Mouse (Mus musculus) adrenal gland, adult 2 months (tissue): Measurements from ENCODE around the gene A930033H14Rik. TPM values are rescaled to one million over a fixed set of nuclear protein-coding genes. Genes with fewer than 3 reads are reported as not detected.

Experiments
- DNase-seq: peaks from one replicate; pipeline ENCODE4 v3.0.0; 2021
- polyA plus RNA-seq: library from polyadenylated mRNA; depleted of rRNA; stranded (reverse); fragments of >200 nt; gene quantifications from 2 replicates; pipeline ENCODE4 v1.2.3, GENCODE M21; 2012; rRNA removed
- total RNA-seq, 2 experiments: library from RNA; stranded (reverse); gene quantifications; 2 replicates each; pipeline ENCODE4 v1.2.3; 2021

Gene A930033H14Rik
- total and polyA plus RNA-seq, 3 experiments: 1.5 to 2.5 (median 2.0) TPM

- no peak for DNase-seq
Observed at GRCm38 (mm10) chr10:69192266-69192665, 20.6 kb downstream of the A930033H14Rik start.

- DNase-seq: no peak
Observed at GRCm38 (mm10) chr10:69190434-69191160, 22.3 kb downstream of the A930033H14Rik start.

- no peak for DNase-seq
Observed at GRCm38 (mm10) chr10:69187773-69188443, 25.0 kb downstream of the A930033H14Rik start.

- peak; percentile 74 for DNase-seq
Observed at GRCm38 (mm10) chr10:69185894-69186893, 26.7 kb downstream of the A930033H14Rik start.

- DNase-seq: peak; percentile 25
Observed at GRCm38 (mm10) chr10:69185431-69185830, 27.5 kb downstream of the A930033H14Rik start.

GRCm38 (mm10) chr10:69184903-69185302 is 28.0 kb downstream of the A930033H14Rik start:
- no peak for DNase-seq

GRCm38 (mm10) chr10:69180997-69181396 is 31.9 kb downstream of the A930033H14Rik start:
- DNase-seq: no peak

DNA sequence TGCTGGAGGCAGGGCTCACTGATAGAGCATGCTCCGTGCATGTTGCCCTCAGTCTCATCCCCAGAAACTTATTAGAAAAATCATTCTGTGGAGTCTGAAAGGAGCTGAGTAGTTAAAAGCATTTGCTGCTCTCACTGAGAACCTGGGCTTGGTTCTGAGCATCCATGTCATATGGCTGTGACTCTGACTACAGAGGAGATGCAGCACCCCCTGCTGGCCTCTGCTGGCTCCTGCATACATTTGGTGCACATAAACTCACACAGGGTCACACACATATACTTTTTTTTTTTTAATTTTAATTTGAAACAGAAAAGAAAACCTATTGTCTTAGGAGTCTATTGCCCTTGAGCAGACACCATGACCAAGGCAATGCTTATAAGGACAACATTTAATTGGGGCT is 33.6 kb downstream of the A930033H14Rik start:
- no peak for DNase-seq

DNA sequence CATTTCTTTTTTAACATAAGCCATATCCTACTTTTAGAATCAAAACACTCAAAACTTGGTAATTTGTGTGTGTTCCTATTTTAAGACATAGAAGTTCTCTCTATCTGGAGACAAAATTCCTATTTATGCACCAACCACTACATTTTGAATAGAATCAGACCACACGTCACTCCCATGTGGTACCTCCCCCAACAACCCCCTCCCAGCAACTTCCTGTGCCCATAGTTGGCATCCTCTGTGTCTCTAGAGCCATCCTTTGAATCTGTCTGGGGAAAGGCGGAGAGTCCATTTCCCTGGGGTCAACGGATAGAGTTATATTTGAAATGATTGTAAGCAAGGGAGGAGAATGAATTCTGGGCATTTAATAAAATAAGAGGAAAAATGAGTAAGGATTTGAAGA is 36.8 kb downstream of the A930033H14Rik start:
- no peak for DNase-seq

- no peak for DNase-seq
Observed at GRCm38 (mm10) chr10:69172412-69172811, 40.5 kb downstream of the A930033H14Rik start.

GRCm38 (mm10) chr10:69166514-69166913 is 46.4 kb downstream of the A930033H14Rik start:
- DNase-seq: no peak

- DNase-seq: no peak
Observed at GRCm38 (mm10) chr10:69165847-69166246, 47.1 kb downstream of the A930033H14Rik start.

GRCm38 (mm10) chr10:69165125-69165524 is 47.8 kb downstream of the A930033H14Rik start:
- DNase-seq: peak; percentile 12

DNA sequence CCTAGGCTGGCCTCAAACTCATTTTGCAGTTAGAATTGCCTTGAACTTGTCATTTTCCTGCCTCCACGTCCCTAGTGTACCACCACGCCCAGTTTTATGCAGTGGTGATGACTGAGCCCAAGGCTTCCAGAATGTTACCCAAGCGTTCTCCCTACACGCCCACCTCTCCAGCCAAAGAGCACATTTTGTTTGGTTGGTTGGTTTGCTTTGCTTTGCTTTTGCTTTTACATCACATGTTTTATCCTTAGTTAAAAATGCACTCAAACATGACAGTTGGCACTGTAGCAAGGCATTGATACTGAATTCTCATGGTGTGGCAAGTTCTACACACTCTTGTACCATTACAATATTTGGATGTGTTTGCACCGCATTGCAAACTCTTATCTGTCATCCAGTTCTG is 49.7 kb downstream of the A930033H14Rik start:
- no peak for DNase-seq

- DNase-seq: no peak
Observed at GRCm38 (mm10) chr10:69162577-69162976, 50.3 kb downstream of the A930033H14Rik start.

- DNase-seq: no peak
Observed at GRCm38 (mm10) chr10:69161503-69161902, 51.4 kb downstream of the A930033H14Rik start.

DNA sequence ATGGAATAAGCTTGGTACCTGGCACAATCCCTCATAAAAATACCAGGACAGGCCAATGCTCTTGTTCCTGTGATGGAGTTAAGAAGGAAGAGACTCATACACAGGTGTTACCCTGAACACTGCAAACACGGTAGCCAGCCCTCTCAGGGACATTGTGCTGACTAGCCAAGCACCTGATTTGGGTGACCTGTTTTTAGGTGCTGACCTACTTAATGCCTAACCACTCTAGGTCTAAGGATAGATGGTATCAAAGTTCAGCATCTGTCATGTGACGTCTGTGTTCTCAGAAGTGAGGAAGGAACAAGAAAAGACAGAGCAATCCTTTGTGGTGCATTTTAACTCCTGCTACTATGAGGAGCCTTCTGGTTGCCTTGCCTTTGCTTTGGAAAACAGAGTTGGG is 52.0 kb downstream of the A930033H14Rik start:
- no peak for DNase-seq

Other genes with a start within 250 kb of the A930033H14Rik start
- 10 to 100 TPM in 1 of 2 experiments, 1 to 10 TPM in 1; 8.6 to 11.9 TPM for gene Rhobtb1, start 61.7 kb downstream of the A930033H14Rik start, total RNA-seq
- 3.1 and 6.6 TPM in 2 replicates for gene Rhobtb1, start 61.7 kb downstream of the A930033H14Rik start, polyA plus RNA-seq
- 1 to 10 TPM; 4.2 to 6.2 TPM for gene Cdk1, start 139.8 kb upstream of the A930033H14Rik start, total RNA-seq
- gene Cdk1, start 139.8 kb upstream of the A930033H14Rik start, polyA plus RNA-seq: 2.0 and 3.6 TPM in 2 replicates
- gene Ank3, start 185.7 kb upstream of the A930033H14Rik start, total RNA-seq: 10 to 100 TPM; 10.2 to 12.9 TPM
- 0.79 and 0.83 TPM in 2 replicates for gene Ank3, start 185.7 kb upstream of the A930033H14Rik start, polyA plus RNA-seq